Mouse (Mus musculus): ENCODE measurements around the gene Bst2. TPM values are rescaled to one million over a fixed set of nuclear protein-coding genes. Genes with fewer than 3 reads are reported as not detected.

Bst2 gene
- 10 to 100 TPM; 39.6 to 46.0 TPM for total RNA-seq (2021)
- long read RNA-seq, experiment 1, transcript Bst2-201 (5 exons, 792 nt) = major isoform, 35 of 37 reads
- long read RNA-seq, experiment 1, partial matches to known transcripts = 0 of 37 reads
- long read RNA-seq, experiment 1, other reads (novel, unspliced or antisense) = 2 of 37 reads
- long read RNA-seq, experiment 2, transcript Bst2-201 (5 exons, 792 nt) = major isoform, 34 of 34 reads
- long read RNA-seq, experiment 2, partial matches to known transcripts = 0 of 34 reads
- long read RNA-seq, experiment 2, other reads (novel, unspliced or antisense) = 0 of 34 reads

- DNase-seq (ENCODE audit: low spot score in 2 of 2) = peak; percentile 58 to 77
Measured at GRCm38 (mm10) chr8:71537028-71537867, at the start of gene Bst2. Bst2 (minus strand) TSS chr8:71537456.

- no peak for DNase-seq (ENCODE audit: low spot score in 2 of 2)
Measured at GRCm38 (mm10) chr8:71586891-71587290, 49.6 kb upstream of the Bst2 start.

DNA sequence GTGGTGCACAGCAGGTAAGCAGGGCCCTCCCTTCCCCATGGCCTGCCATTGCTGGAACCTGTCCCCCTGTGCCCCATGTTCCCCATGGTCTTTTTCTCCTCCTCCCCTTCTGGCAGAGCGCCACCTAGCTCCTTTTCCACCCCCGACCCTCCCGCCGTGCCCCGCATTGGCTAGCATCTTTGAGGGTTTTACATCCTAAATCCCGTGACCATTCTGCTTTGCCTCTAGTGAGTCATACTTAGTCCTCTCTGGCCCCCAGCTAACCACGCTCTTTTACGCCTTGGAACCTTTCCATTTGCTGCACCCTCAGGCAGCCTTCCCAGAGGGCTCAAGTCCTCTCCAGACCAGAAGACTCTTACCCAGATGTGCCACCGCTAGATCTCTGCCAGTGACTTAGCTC is 42.9 kb upstream of the Bst2 start:
- DNase-seq (ENCODE audit: low spot score in 2 of 2) = no peak

- DNase-seq (ENCODE audit: low spot score in 2 of 2) = no peak
Measured at GRCm38 (mm10) chr8:71579476-71579875, 42.2 kb upstream of the Bst2 start.

- DNase-seq (ENCODE audit: low spot score in 2 of 2) = no peak
Measured at GRCm38 (mm10) chr8:71579009-71579408, 41.8 kb upstream of the Bst2 start.

DNA sequence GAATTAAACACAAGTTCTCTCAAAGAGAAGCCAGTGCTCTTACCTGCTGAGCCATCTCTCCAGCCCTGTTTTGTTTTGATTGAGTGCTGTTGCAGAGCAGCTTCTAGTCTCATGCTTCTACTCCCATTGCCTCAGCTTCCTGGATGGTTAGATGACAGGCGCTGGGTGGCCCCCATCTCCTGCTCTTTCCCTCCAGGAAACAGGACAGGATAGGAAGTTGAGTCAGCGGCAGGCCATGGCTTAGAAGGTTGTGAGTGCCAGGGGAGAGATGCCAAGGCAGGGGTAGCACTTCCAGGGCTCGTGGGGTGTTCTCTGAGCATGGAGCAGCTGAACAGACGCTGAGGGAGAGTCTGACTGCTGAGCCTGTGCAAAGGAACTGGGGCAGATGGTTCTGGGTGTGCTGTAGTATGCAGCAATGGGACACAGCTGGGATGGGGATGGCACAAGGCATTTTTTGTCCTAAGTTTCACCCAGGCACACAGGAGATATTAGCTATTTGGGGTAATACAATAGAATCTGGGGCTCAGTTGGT is 40.7 kb upstream of the Bst2 start:
- DNase-seq (ENCODE audit: low spot score in 2 of 2) = no peak

DNA sequence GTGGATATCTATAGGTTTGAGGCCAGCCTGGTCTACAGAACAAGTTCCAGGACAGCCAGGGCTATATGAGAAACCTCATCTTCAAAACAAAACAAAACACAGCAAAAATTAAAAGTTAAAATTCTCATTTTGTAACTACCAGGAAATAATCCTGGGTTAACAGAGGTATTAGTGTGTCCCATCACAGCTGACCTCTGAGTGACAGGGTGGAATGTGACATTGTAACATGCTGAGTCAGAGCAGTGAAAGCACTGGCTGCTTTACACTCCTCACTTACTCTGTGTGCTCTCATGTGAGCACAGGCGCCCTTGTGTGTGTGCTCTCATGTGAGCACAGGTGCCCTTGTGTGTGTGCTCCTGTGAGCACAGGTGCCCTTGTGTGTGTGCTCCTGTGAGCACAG is 37.8 kb upstream of the Bst2 start:
- no peak for DNase-seq (ENCODE audit: low spot score in 2 of 2)

DNA sequence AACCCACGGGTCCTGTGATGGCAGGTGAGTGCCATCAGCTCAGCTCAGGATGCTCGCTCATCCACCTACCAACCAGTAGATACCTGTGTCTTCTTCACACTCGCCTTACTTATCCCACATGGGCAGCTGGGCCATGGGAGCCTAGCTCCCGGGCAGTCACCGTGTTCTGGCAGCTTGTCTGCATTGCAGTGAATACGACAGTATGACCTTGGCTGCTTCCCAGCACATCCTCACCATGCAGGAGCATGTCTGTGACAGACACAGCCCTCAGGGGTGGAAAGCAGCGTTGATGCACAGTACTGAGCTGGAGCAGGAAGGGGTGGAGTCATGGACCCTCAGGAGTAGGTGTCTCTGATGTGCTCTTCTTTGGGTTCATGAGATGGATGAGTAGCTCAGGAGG is 37.2 kb upstream of the Bst2 start:
- DNase-seq (ENCODE audit: low spot score in 2 of 2) = no peak

DNA sequence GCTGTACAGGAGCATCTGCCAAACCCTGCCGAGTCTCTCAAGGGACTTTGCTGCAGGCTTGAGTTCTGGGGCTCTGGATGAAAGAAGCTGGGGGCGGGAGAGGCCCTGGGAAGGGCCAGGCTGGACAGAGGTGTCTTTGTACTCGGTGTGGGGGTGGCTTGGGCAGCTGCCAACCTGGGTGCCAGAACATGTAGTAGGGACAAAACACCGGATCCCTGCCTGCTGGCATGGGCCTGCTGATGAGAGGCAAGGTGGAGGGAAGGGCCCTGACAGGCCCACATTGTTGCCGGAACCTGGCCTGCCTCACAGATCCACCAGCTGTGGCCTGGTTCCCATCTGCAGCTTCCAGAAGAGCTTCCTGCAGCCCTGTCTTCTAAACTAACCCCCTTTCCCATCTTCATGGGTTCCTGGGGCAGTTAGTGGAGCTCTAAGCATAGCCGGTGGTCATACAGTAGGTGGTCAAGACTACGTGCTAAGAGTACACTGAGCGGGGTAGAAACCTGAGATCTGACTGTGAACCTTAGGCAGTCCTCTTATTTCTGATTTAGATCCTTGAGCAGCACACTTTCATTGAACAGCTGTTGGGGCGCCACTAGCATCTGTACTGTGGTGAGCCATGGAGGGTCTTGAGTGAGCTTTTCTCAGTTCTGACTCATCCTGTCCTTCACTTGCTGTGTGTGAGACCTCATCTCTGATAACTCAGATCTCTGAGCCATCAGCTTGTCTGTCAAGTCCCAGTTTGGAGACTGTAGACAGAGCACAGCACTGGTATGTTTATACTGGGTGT is 35.8 kb upstream of the Bst2 start:
- DNase-seq (ENCODE audit: low spot score in 2 of 2) = no peak

GRCm38 (mm10) chr8:71572077-71572476 is 34.8 kb upstream of the Bst2 start:
- DNase-seq (ENCODE audit: low spot score in 2 of 2) = no peak

DNA sequence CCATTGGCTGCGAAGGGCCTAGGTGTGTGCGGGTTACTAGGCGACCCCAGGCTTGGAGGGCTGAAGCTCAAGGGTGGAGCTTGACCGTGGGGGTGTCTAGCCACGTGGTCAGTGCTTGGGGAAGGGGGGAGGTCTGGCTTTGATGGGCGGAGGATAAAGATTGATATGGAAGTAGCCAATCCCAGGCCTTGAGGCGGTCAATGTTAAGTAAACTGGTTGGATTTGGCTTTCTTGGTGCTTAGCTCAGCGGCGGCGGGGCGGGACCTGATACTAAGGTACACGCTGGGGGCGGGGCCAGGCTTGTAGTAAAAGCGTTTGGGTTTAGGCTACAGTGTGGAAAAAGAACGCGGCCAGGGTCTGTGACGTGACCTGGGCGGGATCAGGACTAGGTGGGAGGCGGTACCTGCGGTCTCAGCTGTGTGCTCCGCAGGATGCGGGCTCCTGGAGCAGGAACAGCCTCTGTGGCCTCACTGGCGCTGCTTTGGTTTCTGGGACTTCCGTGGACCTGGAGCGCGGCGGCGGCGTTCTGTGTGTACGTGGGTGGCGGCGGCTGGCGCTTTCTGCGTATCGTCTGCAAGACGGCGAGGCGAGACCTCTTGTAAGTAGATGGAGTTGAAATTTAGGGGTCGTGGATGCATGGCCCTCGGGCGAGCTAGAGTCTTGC is 33.2 kb upstream of the Bst2 start:
- DNase-seq (ENCODE audit: low spot score in 2 of 2) = peak; percentile 74 to 84

DNA sequence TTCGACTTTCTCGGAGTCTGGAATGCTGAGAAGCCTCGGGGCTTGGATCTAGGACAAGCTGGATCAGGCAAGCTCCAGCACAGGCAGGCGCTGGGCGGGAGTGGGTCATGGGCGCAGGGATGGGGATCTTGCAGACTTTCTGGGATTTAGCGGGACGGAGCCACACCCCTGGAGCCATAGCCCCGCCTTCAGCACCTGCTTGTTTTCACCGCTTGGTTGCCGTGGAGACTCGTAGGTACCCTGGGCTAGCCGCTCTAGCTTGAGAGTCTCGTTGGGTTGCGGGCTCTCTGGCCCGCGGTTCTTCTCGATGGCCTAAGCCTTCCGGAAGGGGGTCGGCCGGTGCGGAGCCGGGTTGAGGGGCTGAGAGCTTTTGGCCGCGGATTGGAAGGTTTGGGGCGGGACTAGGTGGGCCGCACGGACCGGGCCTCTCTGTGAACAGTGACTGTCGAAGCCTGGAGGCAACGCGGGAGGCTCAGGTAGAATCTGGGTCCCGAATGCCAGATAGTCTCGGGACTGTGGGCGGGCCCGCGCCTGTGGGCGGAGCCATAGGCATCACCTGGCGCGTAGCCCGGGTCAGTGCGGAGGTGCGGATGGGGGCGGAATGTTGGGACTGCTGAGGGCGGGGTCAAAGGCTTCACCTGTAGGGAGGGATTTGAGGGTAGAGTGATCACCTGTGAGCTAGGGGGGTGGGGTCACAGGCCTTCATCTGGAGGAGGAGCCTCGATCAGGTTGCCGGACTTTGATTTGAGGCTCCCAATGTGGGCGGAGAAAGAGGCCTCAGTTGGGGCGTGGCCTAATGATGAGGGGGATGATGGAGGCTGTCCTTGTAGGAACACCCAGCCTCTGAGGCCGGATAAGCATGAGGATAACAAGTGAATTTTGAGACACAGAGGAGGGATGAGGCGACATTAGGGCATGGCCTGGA is 32.4 kb upstream of the Bst2 start:
- peak; percentile 50 to 77 for DNase-seq (ENCODE audit: low spot score in 2 of 2)

GRCm38 (mm10) chr8:71568941-71569340 is 31.7 kb upstream of the Bst2 start:
- DNase-seq (ENCODE audit: low spot score in 2 of 2) = no peak

DNA sequence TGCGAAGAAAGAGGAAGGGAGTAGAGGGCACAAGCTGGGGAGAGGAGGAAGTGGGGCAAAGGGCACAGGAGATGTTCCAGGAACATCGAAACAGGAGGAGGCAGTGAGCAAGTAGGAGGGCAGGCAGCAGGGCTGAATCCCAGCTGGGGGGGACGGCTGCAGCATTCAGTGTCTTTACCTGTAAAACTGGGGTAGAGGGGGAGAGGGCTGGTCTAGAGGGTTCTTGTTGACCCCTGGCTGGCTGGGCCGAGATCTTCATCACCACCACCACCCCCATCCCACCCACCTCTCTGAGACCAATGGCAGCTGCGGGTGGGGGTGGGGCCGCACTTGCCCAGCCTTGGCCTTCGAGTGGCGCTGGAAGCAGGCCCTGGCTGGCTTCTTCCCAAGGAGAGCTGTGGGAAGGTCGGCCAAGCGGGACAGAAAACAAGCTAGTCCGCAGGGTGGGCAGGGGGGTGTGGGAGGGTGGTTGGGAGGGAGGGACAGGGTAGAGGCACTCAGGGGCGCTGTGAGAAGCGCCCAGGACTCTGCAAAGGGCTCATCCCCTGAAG is 31.2 kb upstream of the Bst2 start, which contains the start of gene Slc27a1:
TSS of gene Slc27a1 (plus strand) at position 496 of the 551 bp plus-strand sequence.
- DNase-seq (ENCODE audit: low spot score in 2 of 2) = peak; percentile 45 to 71

DNA sequence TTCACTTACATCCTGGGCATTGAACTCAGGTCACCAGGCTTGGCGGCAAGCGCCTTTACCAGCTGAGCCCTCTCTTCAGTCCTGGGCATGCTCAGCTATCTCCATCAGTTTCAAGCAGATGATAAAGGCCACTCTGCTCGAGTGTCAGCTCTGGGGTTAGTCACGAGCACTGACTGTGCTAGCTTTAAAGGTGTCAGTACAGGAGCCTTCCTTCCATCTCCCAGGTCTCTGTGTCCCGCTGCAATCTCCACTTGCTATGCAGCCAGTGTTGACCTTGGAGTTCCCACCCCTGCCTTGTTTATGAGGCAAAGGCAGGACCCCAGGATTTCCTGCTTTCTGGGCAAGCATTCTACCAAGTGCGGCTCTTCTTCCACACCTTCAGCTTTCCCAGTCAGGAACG is 30.3 kb upstream of the Bst2 start:
- no peak for DNase-seq (ENCODE audit: low spot score in 2 of 2)

DNA sequence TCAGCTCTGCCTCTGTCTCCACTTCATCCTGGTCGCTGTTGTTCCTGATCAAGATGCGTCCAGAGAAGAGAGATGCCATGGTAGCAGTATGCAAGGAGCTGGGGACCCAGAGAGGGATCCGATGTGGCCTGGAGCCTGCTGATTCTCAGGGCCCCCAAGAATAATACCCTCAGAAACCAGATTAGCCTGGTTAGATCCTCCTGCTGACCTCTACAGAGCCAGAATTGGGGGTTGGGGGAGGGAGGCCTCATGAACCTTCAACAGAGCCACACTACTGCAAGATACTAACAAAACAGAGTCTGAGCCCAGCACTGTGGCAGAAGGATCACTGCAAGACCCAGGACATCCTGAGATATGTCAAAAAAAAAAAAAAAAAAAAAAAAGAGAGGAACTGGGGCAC is 29.2 kb upstream of the Bst2 start, which contains the start of gene Nxnl1:
TSS of gene Nxnl1 (minus strand) at position 101 of the 400 bp plus-strand sequence.
- no peak for DNase-seq (ENCODE audit: low spot score in 2 of 2)

DNA sequence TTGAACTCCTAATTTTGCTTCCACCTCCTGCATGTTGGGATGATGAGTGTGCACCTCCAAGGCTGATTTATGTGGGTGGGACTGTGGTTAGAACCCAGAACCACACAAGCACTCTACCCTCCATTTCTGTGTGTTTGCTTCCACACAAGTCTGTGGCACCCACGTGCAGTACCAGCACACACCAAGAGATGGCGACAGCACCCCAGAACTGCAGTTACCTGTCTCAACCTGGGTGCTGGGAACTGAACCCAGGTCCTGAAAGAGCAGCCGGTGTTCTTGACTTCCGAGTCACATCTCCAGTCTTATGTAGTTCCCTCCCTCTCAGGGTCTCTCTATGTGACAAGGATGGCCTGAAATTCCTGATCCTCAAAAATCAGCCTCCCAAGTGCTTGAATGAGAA is 26.7 kb upstream of the Bst2 start:
- DNase-seq (ENCODE audit: low spot score in 2 of 2) = no peak

- DNase-seq (ENCODE audit: low spot score in 2 of 2) = peak; percentile 71 to 79
Measured at GRCm38 (mm10) chr8:71562751-71563150, 25.5 kb upstream of the Bst2 start.

DNA sequence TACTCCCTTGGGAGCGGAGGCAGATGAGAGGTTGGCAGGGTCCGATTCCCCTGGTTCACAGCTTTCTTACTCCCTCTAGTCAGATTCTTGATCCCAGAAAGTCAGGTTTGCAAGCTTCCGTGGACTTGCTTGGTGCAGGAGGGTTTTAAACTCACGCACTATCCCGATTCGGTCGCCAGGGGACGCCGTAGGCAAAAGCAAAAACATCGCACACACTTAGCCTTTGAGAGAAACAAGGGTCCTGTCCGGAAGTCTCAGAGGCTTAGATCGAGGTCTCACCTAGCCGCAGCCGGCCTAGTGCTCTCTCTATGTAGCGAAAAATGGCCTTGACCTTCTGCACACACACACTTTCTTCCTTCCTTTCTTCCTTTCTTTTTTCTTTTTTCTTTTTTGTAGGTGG is 24.1 kb upstream of the Bst2 start:
- no peak for DNase-seq (ENCODE audit: low spot score in 2 of 2)

Measured in adrenal gland, postnatal 4 days (tissue).